Mouse (Mus musculus): Measurements from ENCODE around the gene Aig1.

GRCm38 (mm10) chr10:13868371-13869321, at the start of gene Aig1:
- TF ChIP-seq CTCF (IDR thresholded peaks at IDR 0.05; ENCODE audit: low read depth, low read length) (no peak), POLR2A (IDR thresholded peaks at IDR 0.05; ENCODE audit: insufficient read depth, low read length) (no peak)
